Mouse (Mus musculus): ENCODE data around the gene Hif3a. TPM values are rescaled to one million over a fixed set of nuclear protein-coding genes. Genes with fewer than 3 reads are reported as not detected.
A peak's percentile ranks its signal among the peaks of the same experiment; 100 is the strongest.

The Hif3a gene
- polyA plus RNA-seq, 1 experiment from 2014 or later: 34.8 TPM

- no peak overlapping the region for H3K27ac ChIP-seq (replicated peaks; ENCODE audit: low read depth, low read length)
- peaks cover 46% of the 10 kb centered on the region for H3K4me1 ChIP-seq (ENCODE audit: control insufficient read depth, insufficient read depth, low read length)
These were observed 66.9 kb downstream of the Hif3a start for GRCm38 (mm10) chr7:16995345-16995744.

GRCm38 (mm10) chr7:16994400-16994799, 67.8 kb downstream of the Hif3a start:
- WGBS: 2% methylated on average over 20 of the region's 20 CpGs
- ATAC-seq (ENCODE audit: low read depth) (no peak), DNase-seq (ENCODE audit: low spot score) (no peak)
- Histone ChIP-seq H3K27me3 (replicated peaks; ENCODE audit: control insufficient read depth, insufficient read depth, low read length) (no peaks in the 10 kb centered on the region), H3K9ac (ENCODE audit: low read depth, low read length) (peak overlapping the region; percentile 85), H3K4me1 (ENCODE audit: control insufficient read depth, insufficient read depth, low read length) (peaks cover 52% of the 10 kb centered on the region), H3K27ac (replicated peaks; ENCODE audit: low read depth, low read length) (peak overlapping the region; percentile 89), H3K4me3 (ENCODE audit: low read depth, low read length) (peak overlapping the region; percentile 69), H3K4me2 (ENCODE audit: low read depth, low read length) (peak overlapping the region; percentile 82), H3K36me3 (ENCODE audit: control insufficient read depth, insufficient read depth, low read length) (peaks cover 32% of the 10 kb centered on the region; the same call in 1 of the 2 replicates), H3K9me3 (ENCODE audit: control insufficient read depth, low read length) (no peaks in the 10 kb centered on the region)

More at GRCm38 (mm10) chr7:16995345-16995744, 66.9 kb downstream of the Hif3a start:
- H3K9me3 ChIP-seq (ENCODE audit: control insufficient read depth, low read length): no peaks in the 10 kb centered on the region
- peaks cover 37% of the 10 kb centered on the region for H3K36me3 ChIP-seq (ENCODE audit: control insufficient read depth, insufficient read depth, low read length)
- peak overlapping the region; percentile 82 for H3K4me2 ChIP-seq (ENCODE audit: low read depth, low read length)
- no peak for ATAC-seq (ENCODE audit: low read depth)
- peak overlapping the region; percentile 69 for H3K4me3 ChIP-seq (ENCODE audit: low read depth, low read length)
- peak overlapping the region; percentile 85 for H3K9ac ChIP-seq (ENCODE audit: low read depth, low read length)
- 88% methylated on average over 4 of the region's 4 CpGs for WGBS
- DNase-seq (ENCODE audit: low spot score): no peak
- no peaks in the 10 kb centered on the region for H3K27me3 ChIP-seq (replicated peaks; ENCODE audit: control insufficient read depth, insufficient read depth, low read length)

- DNase-seq (ENCODE audit: low spot score): peak; percentile 98
- no peaks in the 10 kb centered on the region for H3K9me3 ChIP-seq (ENCODE audit: control insufficient read depth, low read length)
- WGBS: under 1% methylated on average over 26 of the region's 27 CpGs
- H3K36me3 ChIP-seq (ENCODE audit: control insufficient read depth, insufficient read depth, low read length): peaks cover 27% of the 10 kb centered on the region; the same call in 1 of the 2 replicates
- peak overlapping the region; percentile 89 for H3K27ac ChIP-seq (replicated peaks; ENCODE audit: low read depth, low read length)
- peak overlapping the region; percentile 82 for H3K4me2 ChIP-seq (ENCODE audit: low read depth, low read length)
- peak; percentile 94 for ATAC-seq (ENCODE audit: low read depth)
- H3K9ac ChIP-seq (ENCODE audit: low read depth, low read length): peak overlapping the region; percentile 85
- no peaks in the 10 kb centered on the region for H3K27me3 ChIP-seq (replicated peaks; ENCODE audit: control insufficient read depth, insufficient read depth, low read length)
- H3K4me1 ChIP-seq (ENCODE audit: control insufficient read depth, insufficient read depth, low read length): peaks cover 52% of the 10 kb centered on the region
- peak overlapping the region; percentile 69 for H3K4me3 ChIP-seq (ENCODE audit: low read depth, low read length)
These were observed 68.4 kb downstream of the Hif3a start for GRCm38 (mm10) chr7:16993651-16994399.

GRCm38 (mm10) chr7:16992451-16992807, 69.8 kb downstream of the Hif3a start, which contains the start of gene Ccdc8:
TSS of gene Ccdc8 (plus strand) at chr7:16992708.
- Histone ChIP-seq H3K27me3 (replicated peaks; ENCODE audit: control insufficient read depth, insufficient read depth, low read length) (no peaks in the 10 kb centered on the region), H3K9me3 (ENCODE audit: control insufficient read depth, low read length) (no peaks in the 10 kb centered on the region)
- 94% methylated on average over 5 of the region's 5 CpGs for WGBS

GRCm38 (mm10) chr7:16991681-16992450, 70.4 kb downstream of the Hif3a start:
- H3K9me3 ChIP-seq (ENCODE audit: control insufficient read depth, low read length): no peaks in the 10 kb centered on the region

More at GRCm38 (mm10) chr7:16992451-16992807, 69.8 kb downstream of the Hif3a start, which contains the start of gene Ccdc8:
- peak within 1 kb of the TSS; percentile 92 for H3K27ac ChIP-seq (replicated peaks; ENCODE audit: low read depth, low read length)
- no peak for DNase-seq (ENCODE audit: low spot score)
- peaks cover 62% of the 10 kb centered on the region for H3K4me1 ChIP-seq (ENCODE audit: control insufficient read depth, insufficient read depth, low read length)
- H3K9ac ChIP-seq (ENCODE audit: low read depth, low read length): peak within 1 kb of the TSS; percentile 85
- peak within 1 kb of the TSS; percentile 82 for H3K4me2 ChIP-seq (ENCODE audit: low read depth, low read length)
- ATAC-seq (ENCODE audit: low read depth): no peak
- H3K4me3 ChIP-seq (ENCODE audit: low read depth, low read length): peak within 1 kb of the TSS; percentile 69
- H3K36me3 ChIP-seq (ENCODE audit: control insufficient read depth, insufficient read depth, low read length): peaks cover 14% of the 10 kb centered on the region; the same call in 1 of the 2 replicates

GRCm38 (mm10) chr7:16990006-16990744, 72.1 kb downstream of the Hif3a start:
- H3K4me3 ChIP-seq (ENCODE audit: low read depth, low read length): no peak overlapping the region
- ATAC-seq (ENCODE audit: low read depth) (no peak), DNase-seq (ENCODE audit: low spot score) (peak; percentile 73)
- H3K9me3 ChIP-seq (ENCODE audit: control insufficient read depth, low read length): no peaks in the 10 kb centered on the region
- peak overlapping the region; percentile 25; the same call in 1 of the 2 replicates for H3K4me2 ChIP-seq (ENCODE audit: low read depth, low read length)
- no peaks in the 10 kb centered on the region for H3K27me3 ChIP-seq (replicated peaks; ENCODE audit: control insufficient read depth, insufficient read depth, low read length)
- peak overlapping the region; percentile 92 for H3K27ac ChIP-seq (replicated peaks; ENCODE audit: low read depth, low read length)
- H3K36me3 ChIP-seq (ENCODE audit: control insufficient read depth, insufficient read depth, low read length): no peaks in the 10 kb centered on the region
- 22% methylated on average over 15 of the region's 15 CpGs for WGBS
- H3K9ac ChIP-seq (ENCODE audit: low read depth, low read length): no peak overlapping the region
- peaks cover 47% of the 10 kb centered on the region for H3K4me1 ChIP-seq (ENCODE audit: control insufficient read depth, insufficient read depth, low read length)

More at GRCm38 (mm10) chr7:16991681-16992450, 70.4 kb downstream of the Hif3a start:
- H3K9ac ChIP-seq (ENCODE audit: low read depth, low read length): peak overlapping the region; percentile 34; the same call in 1 of the 2 replicates
- 43% methylated on average over 18 of the region's 18 CpGs for WGBS
- H3K4me3 ChIP-seq (ENCODE audit: low read depth, low read length): peak overlapping the region; percentile 13; the same call in 1 of the 2 replicates
- no peaks in the 10 kb centered on the region for H3K27me3 ChIP-seq (replicated peaks; ENCODE audit: control insufficient read depth, insufficient read depth, low read length)
- peak; percentile 81 for ATAC-seq (ENCODE audit: low read depth)
- H3K36me3 ChIP-seq (ENCODE audit: control insufficient read depth, insufficient read depth, low read length): peaks cover 8% of the 10 kb centered on the region; the same call in 1 of the 2 replicates
- peak overlapping the region; percentile 37 for H3K4me2 ChIP-seq (ENCODE audit: low read depth, low read length)
- peaks cover 60% of the 10 kb centered on the region for H3K4me1 ChIP-seq (ENCODE audit: control insufficient read depth, insufficient read depth, low read length)
- peak; percentile 97 for DNase-seq (ENCODE audit: low spot score)
- peak overlapping the region; percentile 92 for H3K27ac ChIP-seq (replicated peaks; ENCODE audit: low read depth, low read length)

- Histone ChIP-seq H3K9ac (ENCODE audit: low read depth, low read length) (no peak overlapping the region), H3K36me3 (ENCODE audit: control insufficient read depth, insufficient read depth, low read length) (no peaks in the 10 kb centered on the region), H3K9me3 (ENCODE audit: control insufficient read depth, low read length) (no peaks in the 10 kb centered on the region), H3K4me2 (ENCODE audit: low read depth, low read length) (no peak overlapping the region), H3K4me1 (ENCODE audit: control insufficient read depth, insufficient read depth, low read length) (peaks cover 40% of the 10 kb centered on the region), H3K4me3 (ENCODE audit: low read depth, low read length) (no peak overlapping the region), H3K27ac (replicated peaks; ENCODE audit: low read depth, low read length) (peak overlapping the region; percentile 49; the same call in 1 of the 2 replicates), H3K27me3 (replicated peaks; ENCODE audit: control insufficient read depth, insufficient read depth, low read length) (no peaks in the 10 kb centered on the region)
- DNase-seq (ENCODE audit: low spot score) (peak; percentile 90), ATAC-seq (ENCODE audit: low read depth) (peak; percentile 23)
- 26% methylated on average over 3 of the region's 3 CpGs for WGBS
These were observed 73.8 kb downstream of the Hif3a start for GRCm38 (mm10) chr7:16988405-16988804.
